Mouse (Mus musculus): Measurements from ENCODE around the gene Med17. TPM values are rescaled to one million over a fixed set of nuclear protein-coding genes. Genes with fewer than 3 reads are reported as not detected.

The Med17 gene
- total RNA-seq, 1 experiment: 51.5 TPM

DNA sequence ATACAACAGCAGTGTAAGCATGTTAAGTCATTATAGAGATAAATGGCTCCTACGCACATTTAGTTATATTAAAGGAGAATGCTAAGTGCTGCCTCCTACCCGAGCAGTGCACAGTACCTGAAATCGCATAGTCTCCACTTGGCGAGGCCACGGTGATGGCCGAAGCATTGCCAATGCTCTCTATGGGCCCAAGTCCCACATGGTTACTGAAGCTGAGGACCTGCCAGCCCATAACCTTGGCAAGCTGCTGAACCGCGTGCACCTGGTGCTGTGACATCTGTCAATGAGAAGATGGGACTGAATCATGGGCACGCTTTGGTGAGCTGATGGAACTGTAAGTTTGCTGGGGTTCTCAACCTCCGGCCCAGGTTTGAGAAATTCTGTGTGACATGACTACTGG, 16.2 kb downstream of the Med17 start:
- in situ Hi-C loops (cut with MboI; ENCODE audit: low sequenced_read_pairs in 2 of 2, unreplicated experiment in 2 of 2): loop anchor here in 1 of 2 experiments (25.0 kb wide), 1 partner anchor 451 kb away; no protein-coding TSS in a partner anchor
- H3K9me3 ChIP-seq (ENCODE audit: control insufficient read depth, insufficient read depth, low read depth, low read length): no peaks in the 10 kb centered on the region
- H3K4me1 ChIP-seq (ENCODE audit: control insufficient read depth in 2 of 2, insufficient read depth in 2 of 2, low read length in 2 of 2, poor library complexity in 1 of 2): 0 out of 4 replicates have a peak, but pooled peaks cover 0 to 2% of the 10 kb centered on the region in 2 experiments
- H3K9ac ChIP-seq (ENCODE audit: insufficient read depth, low read depth, low read length, poor library complexity, severe bottlenecking): no peak overlapping the region
- no peak overlapping the region for H3K4me3 ChIP-seq (ENCODE audit: insufficient read depth in 1 of 2, low read depth in 1 of 2, low read length in 2 of 2, poor library complexity in 1 of 2, severe bottlenecking in 1 of 2)
- no peak for DNase-seq (ENCODE audit: low read depth, low spot score)
- H3K27ac ChIP-seq (ENCODE audit: insufficient read depth, low read depth, low read length, poor library complexity, severe bottlenecking): no peak overlapping the region
- TF ChIP-seq CHD2 (IDR thresholded peaks at IDR 0.05; ENCODE audit: low read depth, low read length) (no peak), ZNF384 (IDR thresholded peaks at IDR 0.05; ENCODE audit: low read depth, low read length) (no peak), MAFK (IDR thresholded peaks at IDR 0.05; ENCODE audit: insufficient read depth, low read depth, low read length) (no peak), HCFC1 (IDR thresholded peaks at IDR 0.05; ENCODE audit: borderline replicate concordance, insufficient read depth, low read length) (no peak), ZC3H11A (IDR thresholded peaks at IDR 0.05; ENCODE audit: borderline replicate concordance, low read depth, low read length) (no peak)
- H3K36me3 ChIP-seq (ENCODE audit: control insufficient read depth, insufficient read depth, low read length, poor library complexity, severe bottlenecking): peaks cover 43% of the 10 kb centered on the region

DNA sequence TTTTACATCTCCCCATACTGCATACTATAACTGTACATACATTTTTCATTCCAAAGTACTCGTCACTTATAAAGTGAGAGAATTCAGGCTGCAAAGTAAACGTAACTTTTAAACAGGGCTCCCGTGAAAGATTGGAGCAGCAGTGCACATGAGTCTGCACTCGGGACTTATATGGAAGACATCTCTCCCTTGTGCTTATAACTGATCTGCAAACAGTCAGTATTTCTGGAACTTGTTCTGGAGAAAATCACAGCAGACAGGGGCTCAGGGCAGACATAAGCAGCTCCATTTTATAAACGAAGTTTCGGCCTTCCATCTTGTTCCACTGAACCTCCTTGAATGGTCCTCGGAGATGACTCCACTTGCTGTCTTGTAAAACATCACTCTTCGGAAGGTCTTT, 17.8 kb downstream of the Med17 start:
- H3K36me3 ChIP-seq (ENCODE audit: control insufficient read depth, insufficient read depth, low read length, poor library complexity, severe bottlenecking): peaks cover 43% of the 10 kb centered on the region
- H3K27ac ChIP-seq (ENCODE audit: insufficient read depth, low read depth, low read length, poor library complexity, severe bottlenecking): no peak overlapping the region
- in situ Hi-C loops (cut with MboI; ENCODE audit: low sequenced_read_pairs in 2 of 2, unreplicated experiment in 2 of 2): loop anchor here in 1 of 2 experiments (25.0 kb wide), 1 partner anchor 450 kb away; no protein-coding TSS in a partner anchor
- no peak overlapping the region for H3K9ac ChIP-seq (ENCODE audit: insufficient read depth, low read depth, low read length, poor library complexity, severe bottlenecking)
- H3K4me3 ChIP-seq (ENCODE audit: insufficient read depth in 1 of 2, low read depth in 1 of 2, low read length in 2 of 2, poor library complexity in 1 of 2, severe bottlenecking in 1 of 2): no peak overlapping the region
- 0 out of 4 replicates have a peak, but pooled peaks cover 0 to 2% of the 10 kb centered on the region in 2 experiments for H3K4me1 ChIP-seq (ENCODE audit: control insufficient read depth in 2 of 2, insufficient read depth in 2 of 2, low read length in 2 of 2, poor library complexity in 1 of 2)
- TF ChIP-seq MAFK (IDR thresholded peaks at IDR 0.05; ENCODE audit: insufficient read depth, low read depth, low read length): no peak
- TF ChIP-seq ZC3H11A (IDR thresholded peaks at IDR 0.05; ENCODE audit: borderline replicate concordance, low read depth, low read length): no peak
- TF ChIP-seq HCFC1 (IDR thresholded peaks at IDR 0.05; ENCODE audit: borderline replicate concordance, insufficient read depth, low read length): no peak
- no peak for TF ChIP-seq CHD2 (IDR thresholded peaks at IDR 0.05; ENCODE audit: low read depth, low read length)
- TF ChIP-seq ZNF384 (IDR thresholded peaks at IDR 0.05; ENCODE audit: low read depth, low read length): no peak
- DNase-seq (ENCODE audit: low read depth, low spot score): no peak
- no peaks in the 10 kb centered on the region for H3K9me3 ChIP-seq (ENCODE audit: control insufficient read depth, insufficient read depth, low read depth, low read length)

DNA sequence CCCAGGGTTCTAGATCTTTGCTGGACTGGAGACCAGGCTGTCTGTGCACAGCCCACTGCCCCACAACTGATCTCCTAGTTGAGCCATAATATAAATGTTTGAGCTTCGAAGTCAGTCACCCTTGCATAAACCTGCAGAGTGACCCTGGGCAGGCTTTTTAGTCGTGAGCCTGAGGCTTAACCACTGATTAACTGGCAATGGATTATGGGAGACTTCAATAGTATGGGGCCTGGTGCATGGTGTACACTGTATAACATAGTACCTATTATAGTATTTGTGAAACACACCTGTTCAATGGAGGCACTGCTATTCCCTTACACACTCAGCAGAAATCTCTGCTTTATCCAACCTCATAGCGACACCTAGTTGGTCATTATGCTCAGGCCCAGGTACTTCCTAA, 23.5 kb downstream of the Med17 start:
- H3K27ac ChIP-seq (ENCODE audit: insufficient read depth, low read depth, low read length, poor library complexity, severe bottlenecking): no peak overlapping the region
- no peak overlapping the region for H3K4me3 ChIP-seq (ENCODE audit: insufficient read depth in 1 of 2, low read depth in 1 of 2, low read length in 2 of 2, poor library complexity in 1 of 2, severe bottlenecking in 1 of 2)
- 0 out of 2 replicates have a peak, but pooled peaks cover under 1% of the 10 kb centered on the region for H3K36me3 ChIP-seq (ENCODE audit: control insufficient read depth, insufficient read depth, low read length, poor library complexity, severe bottlenecking)
- H3K9ac ChIP-seq (ENCODE audit: insufficient read depth, low read depth, low read length, poor library complexity, severe bottlenecking): no peak overlapping the region
- TF ChIP-seq ZNF384 (IDR thresholded peaks at IDR 0.05; ENCODE audit: low read depth, low read length) (no peak), MAFK (IDR thresholded peaks at IDR 0.05; ENCODE audit: insufficient read depth, low read depth, low read length) (no peak), ZC3H11A (IDR thresholded peaks at IDR 0.05; ENCODE audit: borderline replicate concordance, low read depth, low read length) (no peak), HCFC1 (IDR thresholded peaks at IDR 0.05; ENCODE audit: borderline replicate concordance, insufficient read depth, low read length) (no peak), CHD2 (IDR thresholded peaks at IDR 0.05; ENCODE audit: low read depth, low read length) (no peak)
- no peak for DNase-seq (ENCODE audit: low read depth, low spot score)
- in situ Hi-C loops (cut with MboI; ENCODE audit: low sequenced_read_pairs in 2 of 2, unreplicated experiment in 2 of 2): loop anchor here in 1 of 2 experiments (25.0 kb wide), 1 partner anchor 444 kb away; no protein-coding TSS in a partner anchor
- H3K4me1 ChIP-seq (ENCODE audit: control insufficient read depth in 2 of 2, insufficient read depth in 2 of 2, low read length in 2 of 2, poor library complexity in 1 of 2): 0 out of 4 replicates have a peak, but pooled peaks cover 0 to 2% of the 10 kb centered on the region in 2 experiments
- H3K9me3 ChIP-seq (ENCODE audit: control insufficient read depth, insufficient read depth, low read depth, low read length): no peaks in the 10 kb centered on the region

DNA sequence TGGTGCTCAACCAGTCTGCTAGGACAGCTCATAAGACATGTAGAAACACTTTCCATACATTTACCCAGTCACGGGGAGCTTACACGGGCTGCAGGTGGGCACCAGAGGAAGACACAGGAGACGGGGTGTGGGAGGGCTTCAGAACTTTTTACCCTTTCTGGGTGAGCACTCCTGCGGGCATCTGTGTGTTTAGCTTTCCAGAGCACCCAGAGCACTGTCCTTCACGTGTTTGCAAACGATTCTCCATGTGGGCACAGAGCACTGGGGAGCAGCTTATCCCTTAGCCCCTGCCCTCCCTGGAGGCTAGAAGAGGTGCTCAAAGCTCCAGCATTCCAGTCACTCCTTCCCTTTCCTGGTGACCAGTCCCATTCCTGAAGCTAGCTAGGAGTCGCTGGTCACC, 25.2 kb downstream of the Med17 start:
- Histone ChIP-seq H3K9me3 (ENCODE audit: control insufficient read depth, insufficient read depth, low read depth, low read length) (no peaks in the 10 kb centered on the region), H3K4me1 (ENCODE audit: control insufficient read depth in 2 of 2, insufficient read depth in 2 of 2, low read length in 2 of 2, poor library complexity in 1 of 2) (peaks cover 0 to 2% of the 10 kb centered on the region in 2 experiments; a peak in 1 of 4 replicates), H3K4me3 (ENCODE audit: insufficient read depth in 1 of 2, low read depth in 1 of 2, low read length in 2 of 2, poor library complexity in 1 of 2, severe bottlenecking in 1 of 2) (no peak overlapping the region), H3K27ac (ENCODE audit: insufficient read depth, low read depth, low read length, poor library complexity, severe bottlenecking) (no peak overlapping the region), H3K9ac (ENCODE audit: insufficient read depth, low read depth, low read length, poor library complexity, severe bottlenecking) (no peak overlapping the region), H3K36me3 (ENCODE audit: control insufficient read depth, insufficient read depth, low read length, poor library complexity, severe bottlenecking) (no peaks in the 10 kb centered on the region)
- TF ChIP-seq ZNF384 (IDR thresholded peaks at IDR 0.05; ENCODE audit: low read depth, low read length) (no peak), ZC3H11A (IDR thresholded peaks at IDR 0.05; ENCODE audit: borderline replicate concordance, low read depth, low read length) (no peak), CHD2 (IDR thresholded peaks at IDR 0.05; ENCODE audit: low read depth, low read length) (no peak), MAFK (IDR thresholded peaks at IDR 0.05; ENCODE audit: insufficient read depth, low read depth, low read length) (no peak)
- in situ Hi-C loops (cut with MboI; ENCODE audit: low sequenced_read_pairs in 2 of 2, unreplicated experiment in 2 of 2): loop anchor here in 1 of 2 experiments (25.0 kb wide), 1 partner anchor 442 kb away; no protein-coding TSS in a partner anchor
- no peak for DNase-seq (ENCODE audit: low read depth, low spot score)

Data from ES-E14 (cell line).